ENCODE assay signal across 12 mouse cellular contexts in the genomic region with DNA sequence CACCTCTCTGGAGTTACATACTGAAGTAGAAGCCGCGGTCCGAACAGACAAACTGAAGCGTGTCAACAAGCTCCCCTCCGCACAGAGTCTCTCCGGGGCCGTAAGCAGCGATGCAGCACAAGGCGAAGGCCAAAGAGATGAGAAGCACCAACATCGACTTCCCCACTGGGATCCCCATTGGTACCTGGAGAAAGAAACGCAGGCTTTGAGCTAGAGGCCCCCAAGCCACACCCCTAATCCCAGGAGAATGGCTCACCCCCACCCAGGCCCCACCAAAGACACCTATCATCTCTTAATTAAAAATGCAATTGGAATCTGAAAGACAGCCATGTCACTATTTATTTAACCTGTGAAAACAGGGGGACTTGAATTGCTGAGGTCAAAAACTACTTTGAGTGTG. TPM values are rescaled to one million over a fixed set of nuclear protein-coding genes. Genes with fewer than 3 reads are reported as not detected.
DNase-seq lines count a peak whose midpoint lies in the region; ATAC-seq and TF ChIP-seq lines count a peak whose summit lies in the region.
"Had no signal": no experiment of that assay in that cellular context is flagged by ENCODE, and none has a peak within 500 bp of the region (broad histone marks: within the 10 kb centered on the region; RNA-seq: fewer than 3 reads in every experiment).

No protein-coding gene starts in this region.

- 10% methylated on average over 11 of the region's 11 CpGs for WGBS in kidney, postnatal 0 days
- WGBS in limb, embryonic 10.5 days, result 6% methylated on average over 11 of the region's 11 CpGs
- WGBS in neural tube, embryonic 15.5 days, result 13% methylated on average over 11 of the region's 11 CpGs

- H3K9ac ChIP-seq in kidney, postnatal 0 days (ENCODE audit: low read depth, low read length), result no peak overlapping the region
- no peak overlapping the region for H3K9ac ChIP-seq in neural tube, embryonic 15.5 days (replicated peaks)
- H3K9ac ChIP-seq: forebrain, postnatal 0 days had no signal

- peak overlapping the region; percentile 38 for H3K4me2 ChIP-seq in kidney, postnatal 0 days (ENCODE audit: low read length)
- peak overlapping the region; percentile 32 for H3K4me2 ChIP-seq in neural tube, embryonic 15.5 days

- no peak for DNase-seq in kidney, postnatal 0 days (ENCODE audit: low spot score)
- no peak for DNase-seq in kidney, adult 18-20 months
- no peak for DNase-seq in limb, embryonic 10.5 days (ENCODE audit: low spot score)
- no peak for DNase-seq in right cerebral cortex, postnatal 10 days (ENCODE audit: low spot score in 2 of 2)
- DNase-seq in embryo, embryonic 11 days, result no peak
- DNase-seq: adrenal gland, postnatal 25 days; cerebellum, adult 9-10 months; forebrain, postnatal 0 days had no signal

- no peaks in the 10 kb centered on the region; the same call in 1 of the 2 replicates for H3K36me3 ChIP-seq in erythroblast, embryonic 14.5 days (ENCODE audit: control insufficient read depth)
- H3K36me3 ChIP-seq in kidney, postnatal 0 days (ENCODE audit: insufficient read depth, low read length), result no peaks in the 10 kb centered on the region
- H3K36me3 ChIP-seq in limb, embryonic 10.5 days, result peaks cover 63% of the 10 kb centered on the region
- no peaks in the 10 kb centered on the region for H3K36me3 ChIP-seq in neural tube, embryonic 15.5 days

- peak overlapping the region; percentile 18 for H3K4me3 ChIP-seq in erythroblast, embryonic 14.5 days (replicated peaks)
- H3K4me3 ChIP-seq in kidney, postnatal 0 days (replicated peaks; ENCODE audit: low read depth, low read length), result no peak overlapping the region
- H3K4me3 ChIP-seq in limb, embryonic 10.5 days, result peak overlapping the region; percentile 77
- H3K4me3 ChIP-seq in neural tube, embryonic 15.5 days (replicated peaks), result peak overlapping the region; percentile 26; the same call in 1 of the 2 replicates
- H3K4me3 ChIP-seq: megakaryocyte, embryonic 14.5 days had no signal

- H3K27ac ChIP-seq in kidney, postnatal 0 days, result no peak overlapping the region
- peak overlapping the region; percentile 61 for H3K27ac ChIP-seq in limb, embryonic 10.5 days
- H3K27ac ChIP-seq in neural tube, embryonic 15.5 days (replicated peaks), result no peak overlapping the region

- no peak for ATAC-seq in erythroblast, adult 5-6 weeks (replicated peaks; ENCODE audit: low FRiP score, poor library complexity, severe bottlenecking)
- ATAC-seq in kidney, postnatal 0 days (replicated peaks; ENCODE audit: low FRiP score, low read depth), result no peak
- ATAC-seq in neural tube, embryonic 15.5 days (ENCODE audit: low FRiP score), result no peak
- ATAC-seq: forebrain, postnatal 0 days had no signal

- H3K27me3 ChIP-seq in erythroblast, embryonic 14.5 days (ENCODE audit: control insufficient read depth), result peaks cover 75% of the 10 kb centered on the region
- peaks cover 42% of the 10 kb centered on the region for H3K27me3 ChIP-seq in kidney, postnatal 0 days (ENCODE audit: insufficient read depth, low read length)
- peaks cover 95% of the 10 kb centered on the region for H3K27me3 ChIP-seq in limb, embryonic 10.5 days (ENCODE audit: low read depth, poor library complexity, severe bottlenecking)
- H3K27me3 ChIP-seq in neural tube, embryonic 15.5 days (replicated peaks), result peaks cover 82% of the 10 kb centered on the region

- TF ChIP-seq CTCF in kidney, postnatal 0 days (IDR thresholded peaks at IDR 0.05; ENCODE audit: low read depth), result no peak

- H3K9me3 ChIP-seq in erythroblast, embryonic 14.5 days (ENCODE audit: control insufficient read depth, low read length), result no peaks in the 10 kb centered on the region; the same call in 1 of the 2 replicates
- H3K9me3 ChIP-seq in kidney, postnatal 0 days (replicated peaks; ENCODE audit: low read length), result no peaks in the 10 kb centered on the region
- H3K9me3 ChIP-seq in limb, embryonic 10.5 days (replicated peaks), result no peaks in the 10 kb centered on the region
- no peaks in the 10 kb centered on the region for H3K9me3 ChIP-seq in neural tube, embryonic 15.5 days (replicated peaks)
- H3K9me3 ChIP-seq: megakaryocyte, embryonic 14.5 days had no signal

- peaks cover 4% of the 10 kb centered on the region; the same call in 1 of the 2 replicates for H3K4me1 ChIP-seq in erythroblast, embryonic 14.5 days (ENCODE audit: control insufficient read depth)
- H3K4me1 ChIP-seq in kidney, postnatal 0 days (replicated peaks; ENCODE audit: insufficient read depth, low read length), result peaks cover 6% of the 10 kb centered on the region; the same call in 1 of the 2 replicates
- peaks cover 55% of the 10 kb centered on the region for H3K4me1 ChIP-seq in limb, embryonic 10.5 days
- peaks cover 26% of the 10 kb centered on the region for H3K4me1 ChIP-seq in neural tube, embryonic 15.5 days

RNA-seq across cellular contexts. Expression of gene Igf2, which starts 11.0 kb away (rescaled TPM):
- polyA plus RNA-seq in erythroblast, embryonic 14.5 days (2012), result 3.3 and 4.3 TPM in 2 replicates
- not detected in 2 replicates for total RNA-seq in erythroblast, adult 5-6 weeks (2015; ENCODE audit: low replicate concordance)
- not detected in 2 replicates for total RNA-seq in erythroblast, adult 5-6 weeks (2017; ENCODE audit: low replicate concordance)
- polyA plus RNA-seq in kidney, postnatal 0 days (2015; fragmentation: Nextera tagmentation; extraction: Ambion mirVana), result 297 and 337 TPM in 2 replicates
- 769 and 872 TPM in 2 replicates for polyA plus RNA-seq in limb, embryonic 10.5 days (2016; fragmentation: Nextera tagmentation; extraction: Ambion mirVana)
- polyA plus RNA-seq in neural tube, embryonic 15.5 days (2015; fragmentation: Nextera tagmentation; extraction: Ambion mirVana), result 176 and 252 TPM in 2 replicates

RNA-seq across cellular contexts. Expression of gene Gm49394, which starts 14.1 kb away (rescaled TPM):
- 0.01 TPM in 1 of 2 replicates, not detected in the other for polyA plus RNA-seq in erythroblast, embryonic 14.5 days (2012)
- total RNA-seq in erythroblast, adult 5-6 weeks (2015; ENCODE audit: low replicate concordance), result not detected in 2 replicates
- total RNA-seq in erythroblast, adult 5-6 weeks (2017; ENCODE audit: low replicate concordance), result not detected in 2 replicates
- polyA plus RNA-seq in kidney, postnatal 0 days (2015; fragmentation: Nextera tagmentation; extraction: Ambion mirVana), result not detected in 2 replicates
- 0.09 and 0.11 TPM in 2 replicates for polyA plus RNA-seq in limb, embryonic 10.5 days (2016; fragmentation: Nextera tagmentation; extraction: Ambion mirVana)
- 0.22 TPM in 1 of 2 replicates, not detected in the other for polyA plus RNA-seq in neural tube, embryonic 15.5 days (2015; fragmentation: Nextera tagmentation; extraction: Ambion mirVana)
- total RNA-seq: adrenal gland, postnatal 25 days; forebrain, postnatal 0 days had no signal

Comparison
In these comparisons a context has a peak if more than half of its experiments do, and no peak if none do; other contexts are left out.
1. RNA of gene Igf2, which starts 11.0 kb away (polyA plus RNA-seq): 769 to 872 TPM in limb, embryonic 10.5 days, 297 to 337 TPM in kidney, postnatal 0 days and 176 to 252 TPM in neural tube, embryonic 15.5 days; 3.3 to 4.3 TPM in erythroblast, embryonic 14.5 days; every median in the first group is over 10 times any median in the second.